Mouse (Mus musculus) layer of hippocampus, adult 2 months (tissue): Measurements from ENCODE around the gene Ltbp1. TPM values are rescaled to one million over a fixed set of nuclear protein-coding genes. Genes with fewer than 3 reads are reported as not detected.

ENCODE experiments used
- DNase-seq, 2 experiments: peaks; one replicate each; pipeline ENCODE4 v3.0.0; 2022; ENCODE audit warnings: low spot score in 2 of 2
- H3K27ac ChIP-seq: fragments of 200-600 bp; 2 replicates; pipeline ENCODE4 v1.8.1; 2022
- H3K4me3 ChIP-seq: fragments of 200-600 bp; 2 replicates; pipeline ENCODE4 v1.8.1; 2022; ENCODE audit warnings: mild to moderate bottlenecking
- CTCF ChIP-seq: fragments of 200-600 bp; conservative IDR thresholded peaks from 2 replicates; pipeline ENCODE4 v1.8.1; 2022; ENCODE audit warnings: antibody characterized with exemption, mild to moderate bottlenecking, moderate library complexity
- long read RNA-seq, 2 experiments: library from polyadenylated mRNA; stranded (forward); transcript quantifications; one replicate each; pipeline ENCODE4 v2.0.0; 2021; ENCODE audit warnings: borderline mapping rate in 2 of 2
- total RNA-seq, 2 experiments: library from RNA; stranded (reverse); gene quantifications; 2 replicates each; pipeline ENCODE4 v1.2.3; 2021

Ltbp1 gene
- 1 to 10 TPM; 6.3 to 7.4 TPM for total RNA-seq
- long read RNA-seq, experiment 1, partial matches to known transcripts = 0 of 1 reads
- long read RNA-seq, experiment 1, other reads (novel, unspliced or antisense) = 1 of 1 reads
- long read RNA-seq, experiment 2, partial matches to known transcripts = 0 of 1 reads
- long read RNA-seq, experiment 2, other reads (novel, unspliced or antisense) = 1 of 1 reads

- no peak for TF ChIP-seq CTCF
- peak within 1 kb of the TSS; percentile 65 for H3K4me3 ChIP-seq
- no peak within 1 kb of the TSS for H3K27ac ChIP-seq
- DNase-seq = peak; percentile 19 to 35
These were observed at the start of gene Ltbp1 for GRCm38 (mm10) chr17:75005281-75005684. Gene Ltbp1, plus strand, starts transcription at chr17:75005568.

GRCm38 (mm10) chr17:74959481-74960245 is 45.7 kb upstream of the Ltbp1 start:
- no peak for TF ChIP-seq CTCF
- no peak overlapping the region for H3K4me3 ChIP-seq
- no peak overlapping the region for H3K27ac ChIP-seq
- DNase-seq = no peak

GRCm38 (mm10) chr17:74963222-74963621 is 42.1 kb upstream of the Ltbp1 start:
- no peak overlapping the region for H3K4me3 ChIP-seq
- DNase-seq = no peak
- no peak for TF ChIP-seq CTCF
- H3K27ac ChIP-seq = no peak overlapping the region

GRCm38 (mm10) chr17:74963861-74964260 is 41.5 kb upstream of the Ltbp1 start:
- no peak for TF ChIP-seq CTCF
- DNase-seq = no peak
- Histone ChIP-seq H3K27ac (no peak overlapping the region), H3K4me3 (no peak overlapping the region)

GRCm38 (mm10) chr17:74967298-74967848 is 38.0 kb upstream of the Ltbp1 start:
- TF ChIP-seq CTCF = no peak
- DNase-seq = no peak
- no peak overlapping the region for H3K27ac ChIP-seq
- H3K4me3 ChIP-seq = no peak overlapping the region

- no peak for DNase-seq
- Histone ChIP-seq H3K4me3 (no peak overlapping the region), H3K27ac (no peak overlapping the region)
- no peak for TF ChIP-seq CTCF
These were observed 37.1 kb upstream of the Ltbp1 start for GRCm38 (mm10) chr17:74968152-74968712.

DNA sequence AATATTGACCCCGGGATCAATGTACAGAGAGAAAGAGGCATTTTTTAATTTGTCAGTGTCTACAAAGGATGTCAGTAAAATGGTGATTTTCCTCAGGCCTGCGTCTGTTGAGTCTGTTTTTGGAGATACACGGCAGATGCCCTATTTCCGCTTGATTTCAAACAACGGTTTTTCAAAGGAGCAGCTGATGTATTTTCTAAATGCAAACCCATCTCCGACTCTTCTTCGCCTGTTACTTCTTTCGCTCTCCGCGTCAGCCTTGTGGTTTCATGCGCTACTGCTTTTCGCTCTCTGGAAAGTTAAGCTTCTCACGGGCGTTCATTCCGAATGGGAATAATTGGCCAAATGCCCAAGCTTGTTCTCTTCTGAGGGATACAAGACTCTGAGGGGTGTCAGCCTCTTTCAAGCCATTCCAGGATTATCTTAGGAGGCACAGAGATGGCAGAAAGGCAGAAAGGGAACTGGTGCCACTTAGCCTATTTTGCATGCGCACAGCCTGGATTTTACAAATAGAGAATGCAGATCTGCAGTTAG is 36.6 kb upstream of the Ltbp1 start:
- H3K4me3 ChIP-seq = no peak overlapping the region
- no peak overlapping the region for H3K27ac ChIP-seq
- TF ChIP-seq CTCF = no peak
- no peak for DNase-seq

DNA sequence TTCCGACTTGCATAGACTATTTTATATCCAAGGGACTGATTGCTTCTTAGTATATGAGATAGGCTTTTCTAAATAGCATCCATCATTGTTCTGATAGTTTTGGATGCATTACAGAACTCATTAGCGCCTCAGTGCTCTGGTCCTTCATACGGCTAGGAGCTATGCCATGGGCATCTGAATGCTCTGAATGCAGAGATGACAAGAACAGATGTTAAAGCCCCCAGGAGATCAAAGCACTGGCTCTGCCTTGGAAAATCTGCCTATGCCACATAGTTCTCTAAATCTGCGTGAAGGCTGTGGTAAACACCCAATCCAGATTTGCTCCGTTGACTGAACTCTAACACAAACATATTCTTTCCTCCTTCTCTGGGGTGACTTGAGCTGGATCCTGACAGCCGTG is 30.2 kb upstream of the Ltbp1 start:
- no peak for DNase-seq
- Histone ChIP-seq H3K4me3 (no peak overlapping the region), H3K27ac (no peak overlapping the region)
- no peak for TF ChIP-seq CTCF

GRCm38 (mm10) chr17:74976167-74976985 is 29.0 kb upstream of the Ltbp1 start:
- Histone ChIP-seq H3K4me3 (no peak overlapping the region), H3K27ac (no peak overlapping the region)
- no peak for TF ChIP-seq CTCF
- no peak for DNase-seq

DNA sequence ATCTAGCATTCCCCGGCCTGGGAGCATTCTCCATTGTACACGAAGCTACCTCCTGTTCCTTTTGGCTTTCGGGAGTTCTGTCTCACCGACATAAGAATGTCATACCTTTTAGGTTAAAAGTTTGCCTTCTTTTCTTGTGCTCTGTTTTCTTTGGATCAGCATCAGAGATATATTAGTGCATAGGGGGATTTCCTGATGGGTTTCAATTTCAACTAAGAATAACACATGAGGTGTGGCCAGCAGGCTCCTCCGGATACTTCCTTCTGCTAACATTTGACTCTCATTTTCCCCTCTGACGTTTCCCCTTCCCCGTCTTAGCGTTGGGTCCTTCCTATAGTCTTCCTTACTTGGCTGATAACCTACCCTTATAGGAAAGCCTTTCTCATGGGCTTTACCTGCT is 25.6 kb upstream of the Ltbp1 start:
- DNase-seq = no peak
- H3K4me3 ChIP-seq = no peak overlapping the region
- H3K27ac ChIP-seq = no peak overlapping the region
- TF ChIP-seq CTCF = no peak

GRCm38 (mm10) chr17:74981703-74982102 is 23.7 kb upstream of the Ltbp1 start:
- TF ChIP-seq CTCF = no peak
- no peak overlapping the region for H3K27ac ChIP-seq
- DNase-seq = no peak

GRCm38 (mm10) chr17:74982880-74983279 is 22.5 kb upstream of the Ltbp1 start:
- no peak overlapping the region for H3K4me3 ChIP-seq
- DNase-seq = no peak
- no peak for TF ChIP-seq CTCF
- no peak overlapping the region for H3K27ac ChIP-seq

More at GRCm38 (mm10) chr17:74981703-74982102, 23.7 kb upstream of the Ltbp1 start:
- no peak overlapping the region for H3K4me3 ChIP-seq

DNA sequence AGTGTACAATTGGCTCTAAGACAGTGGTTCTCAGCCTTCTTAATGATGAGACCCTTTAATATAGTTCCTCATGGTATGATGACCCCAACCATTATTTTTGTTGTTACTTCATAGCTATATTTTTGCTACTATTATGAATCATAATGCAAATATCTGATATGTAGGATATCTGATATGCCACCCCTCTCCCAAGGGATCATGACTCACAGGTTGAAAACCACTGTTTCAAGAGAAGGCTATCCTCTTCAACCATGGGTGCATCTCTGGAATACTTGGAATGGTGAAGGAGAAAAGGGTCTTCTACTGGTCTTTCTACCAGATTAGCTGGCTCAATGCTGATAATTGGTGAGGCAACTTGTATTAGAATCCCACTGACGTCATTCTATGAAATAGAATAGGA is 21.3 kb upstream of the Ltbp1 start:
- Histone ChIP-seq H3K27ac (no peak overlapping the region), H3K4me3 (no peak overlapping the region)
- TF ChIP-seq CTCF = no peak
- DNase-seq = no peak
